Mouse (Mus musculus) embryo, embryonic 10 days (tissue): ENCODE measurements around the gene Tmem150b.

ENCODE experiments used
- DNase-seq: peaks from one replicate; pipeline ENCODE4 v3.0.0-alpha.2; 2015; ENCODE audit warnings: low spot score

The Tmem150b gene

DNA sequence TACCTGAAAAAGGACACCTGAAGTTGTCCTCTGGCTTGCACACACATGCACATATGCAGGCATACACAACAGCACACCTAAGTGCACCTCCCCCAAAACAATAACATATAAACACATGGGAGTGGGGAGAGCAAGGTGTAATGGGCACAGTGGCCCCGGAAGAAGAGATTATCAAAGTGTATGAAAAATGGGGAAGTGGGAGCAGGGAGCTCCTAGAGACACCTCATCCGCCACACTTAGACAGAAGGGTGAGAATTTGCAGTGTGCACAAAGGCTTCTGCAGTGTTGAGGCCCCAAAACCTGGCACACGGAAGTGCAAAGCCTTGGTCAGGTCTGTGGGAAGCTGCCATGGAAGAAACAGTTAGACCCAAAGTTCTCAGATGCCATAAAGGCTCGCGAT lies 6.0 kb upstream of the Tmem150b start:
- DNase-seq: no peak

DNA sequence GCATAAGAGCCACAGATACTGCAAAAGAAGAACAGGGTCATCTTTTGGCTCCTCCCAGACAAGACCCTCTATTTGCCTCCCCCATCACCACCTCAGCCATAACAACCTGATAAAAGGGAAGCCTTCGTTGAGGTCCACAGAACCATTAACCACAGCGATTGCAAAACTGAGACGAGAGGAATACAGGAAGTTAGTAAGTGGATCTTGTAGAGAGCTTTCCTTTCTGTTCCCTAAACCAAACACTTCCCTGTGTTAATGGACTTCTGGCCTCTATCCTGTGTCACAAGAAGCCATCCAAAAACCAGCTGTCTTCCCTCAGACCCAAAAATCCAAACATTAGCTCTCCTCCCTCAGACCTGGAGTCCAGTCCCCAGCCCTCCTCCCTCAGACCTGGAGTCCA lies 690 bp downstream of the Tmem150b start:
- DNase-seq: no peak

DNA sequence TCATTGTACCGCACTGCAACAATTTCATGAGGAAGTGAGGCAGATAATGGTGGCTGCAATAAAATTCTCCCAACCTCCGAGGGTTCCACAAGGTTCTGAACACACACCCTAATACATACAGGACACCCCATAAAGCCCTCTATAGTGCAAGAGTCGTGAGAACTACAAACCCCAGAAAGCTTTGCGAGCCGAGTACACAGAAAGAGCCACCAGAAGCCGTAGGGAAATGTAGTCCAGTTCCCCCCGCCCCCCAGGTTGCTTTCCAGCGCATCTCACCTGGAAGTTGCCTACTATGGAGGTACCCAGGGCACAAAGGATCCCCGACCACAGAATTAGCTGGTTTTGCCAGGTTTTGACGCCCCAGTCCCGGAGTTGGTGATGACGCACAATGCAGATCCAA lies 1.5 kb downstream of the Tmem150b start:
- no peak for DNase-seq

DNA sequence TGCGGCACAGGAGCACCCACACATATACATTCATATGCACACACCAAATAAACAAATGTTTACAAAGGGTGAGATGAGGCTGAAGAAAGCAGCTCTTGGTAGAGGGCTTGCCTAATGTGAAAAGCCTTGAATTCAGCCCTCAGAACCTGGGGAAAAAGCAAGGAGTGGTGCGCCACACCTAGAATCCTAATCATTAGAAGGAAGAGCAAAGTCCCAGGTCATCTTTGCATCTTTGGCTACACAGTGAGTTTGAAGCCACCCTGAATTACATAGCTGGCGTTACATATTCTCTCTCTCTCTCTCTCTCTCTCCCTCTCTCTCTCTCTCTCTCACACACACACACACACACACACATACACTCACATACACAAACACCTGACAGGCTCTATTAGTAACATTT lies 5.8 kb downstream of the Tmem150b start:
- DNase-seq: no peak

DNA sequence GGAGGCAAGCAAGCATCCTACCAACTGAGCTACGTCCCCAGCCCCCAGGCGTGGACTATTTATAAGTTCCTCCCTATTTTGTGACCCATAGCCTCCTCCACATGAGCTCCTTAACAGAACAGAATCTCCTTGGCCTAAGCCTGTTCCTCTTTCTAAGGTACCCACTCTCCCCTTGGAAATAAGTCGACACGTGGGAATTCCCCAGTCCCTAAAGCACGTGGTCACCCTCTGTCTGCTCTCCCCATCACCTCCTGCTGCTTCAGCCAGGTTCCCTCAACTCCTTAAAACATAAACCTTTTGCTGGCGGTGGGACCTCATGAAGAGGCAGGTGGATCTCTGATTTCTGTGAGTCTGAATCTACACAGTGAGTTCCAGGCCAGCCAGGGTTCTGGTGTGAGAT lies 8.1 kb downstream of the Tmem150b start:
- DNase-seq: no peak

DNA sequence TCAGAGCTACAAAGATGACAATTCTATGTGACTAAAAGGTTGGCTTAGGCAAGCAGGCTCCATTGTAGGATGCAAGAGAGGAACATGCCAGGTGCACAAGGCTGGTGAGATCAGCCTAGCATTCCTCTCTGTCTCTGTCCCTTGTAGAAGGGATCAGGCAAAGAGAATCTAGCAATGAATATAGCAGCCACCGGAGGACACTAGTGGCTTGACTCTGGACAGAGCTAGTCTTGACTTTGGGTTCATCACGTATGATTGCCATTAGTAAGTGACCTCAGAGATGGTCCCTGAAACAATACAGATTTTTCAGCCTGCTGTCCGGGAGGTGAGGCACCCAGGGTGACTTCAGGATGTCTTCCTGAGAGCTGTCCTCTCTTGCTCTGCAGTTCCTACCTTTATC lies 12.5 kb downstream of the Tmem150b start:
- DNase-seq: no peak

DNA sequence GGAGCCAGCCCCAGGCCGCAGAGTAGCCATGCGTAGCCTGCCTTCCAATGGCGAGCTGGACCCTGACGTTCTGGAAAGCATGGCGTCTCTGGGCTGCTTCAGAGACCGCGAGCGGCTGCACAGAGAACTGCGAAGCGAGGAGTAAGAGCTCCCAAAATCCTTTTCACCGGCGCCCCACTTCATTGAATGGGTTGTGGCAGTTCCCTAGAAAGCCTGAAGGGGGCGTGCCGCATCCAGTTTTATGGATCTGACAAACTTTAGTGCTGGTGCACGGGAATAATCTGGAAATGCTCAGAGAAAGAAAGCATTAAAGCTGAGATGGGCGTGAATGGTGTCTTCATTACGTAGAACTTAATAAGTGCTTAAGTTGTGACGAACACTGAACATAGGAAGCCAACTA lies 20.0 kb downstream of the Tmem150b start:
- peak; percentile 62 for DNase-seq

DNA sequence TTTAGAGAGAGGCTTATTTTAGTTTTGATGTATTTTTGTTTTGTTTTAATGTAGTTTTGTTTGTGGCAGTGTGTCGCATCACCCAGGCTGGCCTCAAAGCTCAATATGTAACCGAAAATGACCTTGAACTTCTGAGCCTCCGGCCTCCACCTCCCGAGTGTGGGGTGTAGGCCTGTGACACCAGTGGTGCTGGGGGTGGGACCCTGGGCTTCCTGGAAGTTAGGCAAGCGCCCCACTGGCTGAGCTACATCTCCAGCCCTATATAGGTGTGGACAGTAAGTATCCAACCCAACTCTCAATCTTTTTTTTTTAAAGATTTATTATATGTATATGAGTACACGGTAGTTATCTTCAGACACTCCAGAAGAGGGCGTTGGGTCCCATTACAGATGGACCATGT lies 21.9 kb downstream of the Tmem150b start:
- no peak for DNase-seq

DNA sequence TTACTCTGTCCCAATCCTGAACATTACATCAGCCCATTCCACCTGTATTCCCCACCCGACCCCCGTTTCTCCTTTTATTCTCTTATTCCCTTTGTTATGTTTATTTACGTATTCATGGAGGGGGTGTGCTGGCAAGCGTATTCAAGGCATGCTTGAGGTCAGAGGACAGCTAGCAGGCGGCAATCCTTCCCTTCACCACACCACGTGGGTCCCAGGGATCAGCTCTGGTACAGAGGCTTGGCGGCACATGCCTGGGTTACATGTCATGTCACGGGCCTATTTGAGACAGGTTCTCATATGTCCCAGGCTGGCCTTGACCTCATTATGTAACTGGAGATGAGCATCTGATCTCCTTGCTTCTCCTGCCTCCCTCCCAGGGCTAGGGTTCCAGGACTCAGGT lies 22.7 kb downstream of the Tmem150b start:
- DNase-seq: peak; percentile 30

DNA sequence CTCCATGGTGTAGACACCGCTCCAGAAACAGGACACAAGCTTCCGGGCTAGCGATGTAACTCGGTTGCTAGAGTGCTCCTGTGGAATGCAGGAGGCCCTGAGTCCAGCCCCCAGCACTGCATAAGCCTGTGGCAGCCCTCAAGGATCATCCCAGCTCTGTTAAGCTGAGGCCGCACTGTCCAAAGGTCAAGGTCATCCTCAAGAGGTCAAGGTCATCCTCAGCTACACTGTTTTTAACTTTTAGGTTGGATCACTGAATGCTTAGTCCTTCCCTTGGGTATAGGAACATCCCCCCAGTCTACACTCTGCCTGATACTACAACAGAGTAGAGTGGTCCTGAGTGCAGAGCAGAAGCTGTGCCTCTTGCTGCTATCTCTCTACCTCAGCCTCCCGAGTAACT lies 32.0 kb downstream of the Tmem150b start:
- no peak for DNase-seq

DNA sequence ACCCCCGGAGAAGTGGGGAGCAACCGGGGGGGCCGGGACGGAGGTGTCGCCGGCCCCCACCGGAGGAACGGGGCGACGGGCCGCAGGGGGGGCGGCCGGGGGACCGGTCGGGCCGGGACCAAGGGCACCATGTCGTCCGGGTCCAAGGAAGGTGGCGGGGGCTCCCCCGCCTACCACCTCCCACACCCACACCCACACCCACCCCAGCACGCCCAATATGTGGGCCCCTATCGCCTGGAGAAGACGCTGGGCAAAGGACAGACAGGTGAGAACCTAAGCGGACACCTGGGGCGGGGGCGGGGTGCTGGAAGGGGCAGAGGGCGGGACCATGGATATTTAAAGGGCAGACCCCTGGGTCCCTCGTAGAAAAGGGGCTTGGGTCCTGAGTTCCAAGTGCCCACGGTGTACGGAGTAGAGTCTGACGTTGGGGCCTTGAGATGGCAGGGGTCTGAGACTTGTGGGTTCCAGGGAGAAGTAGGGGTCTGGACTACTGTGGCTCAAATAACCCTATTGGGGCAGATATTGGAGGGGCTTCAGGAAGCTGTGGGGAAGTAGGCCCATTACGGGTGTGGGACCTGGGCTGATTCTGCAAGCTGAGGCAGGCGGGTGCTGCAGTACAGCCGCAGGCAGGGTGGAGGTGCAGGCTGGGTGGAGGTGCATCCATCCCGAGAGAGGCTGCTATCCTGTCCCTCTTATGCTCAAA lies 33.9 kb downstream of the Tmem150b start:
- no peak for DNase-seq

DNA sequence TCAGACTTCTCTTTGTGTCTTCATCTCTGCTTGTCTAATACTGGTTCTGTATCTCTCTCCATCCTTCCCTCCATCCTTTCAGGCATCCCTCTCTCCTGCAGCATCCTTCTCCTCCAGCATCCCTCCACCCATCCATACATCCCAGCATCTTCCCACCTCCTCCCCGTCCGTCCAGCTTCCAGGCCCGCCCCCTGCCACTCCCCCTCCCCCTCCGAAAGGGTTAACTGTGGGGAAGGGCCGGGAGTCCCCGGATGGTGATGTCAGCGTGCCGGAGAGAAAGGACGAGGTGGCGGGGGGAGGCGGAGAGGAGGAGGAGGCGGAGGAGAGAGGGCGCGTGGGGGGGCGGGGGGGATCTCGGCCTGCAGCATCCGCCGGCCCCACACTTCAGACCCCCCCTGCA lies 34.7 kb downstream of the Tmem150b start, which contains the start of gene Brsk1:
Gene Brsk1, plus strand, starts transcription at position 218 of the 400 bp plus-strand sequence.
- DNase-seq: peak; percentile 88

DNA sequence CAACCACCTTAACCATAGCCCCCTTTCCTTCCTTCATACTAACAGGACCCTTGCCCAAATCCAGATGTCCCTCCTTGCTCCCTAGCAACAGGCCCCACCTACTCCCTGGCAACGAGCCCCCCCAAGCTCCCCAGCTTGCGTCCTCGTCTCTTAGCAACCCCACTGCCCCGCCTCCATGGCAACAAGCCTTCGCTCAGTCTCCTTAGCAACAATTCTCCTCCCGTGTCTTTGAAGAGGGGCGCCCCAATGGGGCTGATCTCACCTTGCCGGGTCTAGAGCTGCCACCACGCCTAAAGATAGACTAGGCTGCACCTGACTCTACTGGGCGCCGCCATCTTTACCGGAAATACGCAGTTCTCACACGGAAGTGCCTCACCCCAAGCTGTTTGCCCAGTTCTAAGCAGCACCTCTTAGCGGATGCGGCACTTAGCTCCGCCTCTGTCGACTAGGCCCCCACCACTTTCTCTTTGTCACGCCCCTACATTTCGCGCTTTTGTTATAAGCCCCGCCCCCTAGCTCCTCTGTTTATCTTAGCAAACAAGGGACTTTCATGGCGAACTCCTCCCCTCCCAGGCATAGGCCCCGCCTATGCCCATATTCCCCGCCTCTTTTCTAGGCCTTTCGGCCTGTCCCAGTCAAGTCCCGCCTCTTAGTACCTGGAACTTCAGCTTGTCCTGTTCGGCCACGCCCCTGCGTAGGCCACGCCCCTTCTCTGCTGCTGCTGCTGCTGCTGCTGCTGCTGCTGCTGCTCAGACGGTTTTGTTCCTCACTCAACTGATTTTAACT lies 40.2 kb downstream of the Tmem150b start, which contains the start of gene Hspbp1:
Gene Hspbp1, minus strand, starts transcription at position 437 of the 786 bp plus-strand sequence.
- peak; percentile 98 for DNase-seq

DNA sequence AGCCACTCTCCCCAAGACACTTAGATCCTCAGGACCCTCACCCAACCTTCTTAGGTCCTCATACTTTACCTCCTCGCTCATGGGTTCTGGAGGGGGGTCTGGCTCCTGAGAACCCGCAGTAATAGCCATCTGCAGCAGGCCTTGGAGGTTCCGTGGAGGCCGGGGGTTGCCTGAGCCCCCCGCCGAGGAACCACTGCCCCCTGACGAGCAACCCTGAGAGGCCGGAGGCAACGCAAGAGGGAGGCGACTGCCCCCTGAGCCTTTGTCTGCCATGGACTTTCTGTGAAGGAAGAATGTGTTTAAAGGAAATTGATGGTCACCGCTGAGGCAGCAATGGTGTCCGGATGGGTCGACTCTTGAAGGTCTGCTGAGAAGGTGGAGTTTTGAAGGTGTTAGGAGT lies 40.8 kb downstream of the Tmem150b start:
- DNase-seq: no peak

DNA sequence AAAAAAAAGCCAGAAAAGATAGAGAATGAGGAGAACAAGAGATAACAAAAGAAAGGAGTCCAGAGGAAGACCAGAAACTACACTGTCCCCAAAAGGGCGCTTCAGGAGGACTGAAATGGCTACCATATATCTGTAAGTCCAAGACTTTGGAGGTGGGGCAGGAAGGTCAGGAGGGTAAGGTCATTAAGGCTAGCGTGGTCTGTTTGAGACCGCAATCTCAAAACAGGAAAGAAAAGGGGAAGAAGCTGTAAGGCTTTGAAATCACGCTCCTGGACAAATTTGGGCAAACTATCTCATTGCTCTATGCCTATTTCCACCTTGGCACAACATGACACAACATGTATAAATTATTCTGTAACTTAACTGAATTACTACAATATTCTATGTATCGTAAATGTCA lies 41.7 kb downstream of the Tmem150b start:
- DNase-seq: no peak

DNA sequence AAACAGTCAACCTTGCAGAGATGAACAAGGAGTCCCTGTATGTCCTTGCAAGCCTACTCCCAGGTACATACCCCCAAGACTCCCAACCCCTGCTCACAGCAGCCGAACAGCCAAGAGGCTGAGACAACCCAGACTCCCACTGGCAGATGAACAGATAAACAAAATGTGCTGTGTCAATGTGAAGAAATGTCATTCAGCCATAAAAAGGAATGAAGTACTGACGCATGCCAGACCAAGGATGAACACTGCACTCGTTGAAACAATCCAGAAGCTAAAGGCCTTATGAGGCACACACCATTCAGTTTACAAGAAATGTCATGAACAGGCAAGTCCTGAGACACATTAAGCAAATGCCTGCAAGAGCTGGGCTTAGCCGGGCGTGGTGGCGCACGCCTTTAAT lies 49.8 kb downstream of the Tmem150b start:
- DNase-seq: no peak

DNA sequence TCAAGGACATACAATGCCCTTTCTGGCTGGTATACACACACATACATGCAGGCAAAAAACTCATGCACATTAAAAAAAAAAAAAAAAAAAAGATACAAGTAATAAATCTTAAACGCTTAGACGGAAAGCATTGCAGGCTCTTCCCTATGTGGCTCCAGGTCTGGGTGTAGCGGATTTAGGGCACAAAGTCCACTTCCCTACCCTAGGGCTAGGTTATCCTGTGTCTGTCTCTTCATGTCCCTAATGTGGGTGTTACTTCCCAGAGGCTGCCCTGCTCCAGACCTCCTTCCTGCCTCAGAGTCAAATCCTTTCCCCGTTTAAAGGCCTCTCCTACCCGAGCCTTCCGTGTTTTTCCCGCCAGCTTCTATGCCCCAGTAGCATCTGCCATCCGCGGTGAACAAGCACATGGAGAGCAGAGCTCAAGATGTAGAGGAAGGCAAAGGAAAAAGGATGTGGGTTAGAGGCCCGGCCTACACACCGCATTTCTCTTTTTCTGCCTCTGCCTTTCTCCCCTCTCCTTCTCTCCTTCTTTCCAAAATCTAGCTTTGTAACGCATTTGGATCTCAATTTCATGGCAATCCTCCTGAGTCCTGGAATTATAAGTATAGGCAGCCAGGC lies 50.8 kb downstream of the Tmem150b start:
- DNase-seq: no peak

DNA sequence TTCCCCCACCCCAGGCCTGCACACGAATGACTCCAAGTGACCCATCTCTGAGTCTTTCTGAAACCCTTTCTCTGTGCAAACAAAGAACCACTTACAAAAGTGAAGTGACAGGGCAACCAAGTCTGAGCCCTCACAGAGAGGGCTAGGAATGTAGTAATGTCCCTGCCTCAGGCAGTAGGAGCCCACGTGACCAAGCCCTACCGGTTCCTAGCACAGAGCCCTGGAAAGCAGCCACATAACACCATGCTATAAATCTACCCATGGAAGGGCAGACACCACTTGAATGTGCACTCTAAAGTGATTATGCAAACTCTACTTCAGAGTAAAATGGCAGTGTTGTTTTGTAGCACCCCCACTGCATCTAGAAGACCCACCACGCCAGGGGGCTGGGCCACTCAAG lies 53.1 kb downstream of the Tmem150b start:
- peak; percentile 21 for DNase-seq

DNA sequence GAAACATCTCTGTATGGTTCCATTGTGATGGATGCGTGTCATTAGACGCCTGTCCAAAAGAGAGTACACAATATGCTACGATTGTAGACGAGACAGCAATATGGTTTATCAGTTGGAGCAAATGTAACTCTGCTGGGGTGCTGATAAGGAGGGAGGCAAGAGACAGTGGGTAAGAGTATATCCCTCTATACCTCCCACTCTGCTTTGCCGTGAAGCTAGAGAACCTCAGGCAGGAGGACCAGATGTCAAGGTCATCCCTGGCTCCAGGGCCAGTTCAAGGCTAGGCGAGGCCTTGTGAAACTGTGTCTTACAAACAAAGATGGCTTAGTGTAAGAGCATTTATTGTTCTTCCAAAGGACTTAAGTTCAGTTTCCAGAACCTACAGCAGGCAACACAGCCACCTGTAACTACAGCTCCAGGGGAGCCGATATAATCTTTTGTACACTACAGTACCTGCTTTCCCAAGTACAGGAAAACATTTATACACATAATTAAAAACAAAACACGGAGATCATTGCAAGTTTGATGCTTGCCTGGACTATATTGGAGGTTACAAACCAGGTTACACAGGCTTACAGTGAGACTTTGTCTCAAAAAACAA lies 54.3 kb downstream of the Tmem150b start:
- DNase-seq: no peak

DNA sequence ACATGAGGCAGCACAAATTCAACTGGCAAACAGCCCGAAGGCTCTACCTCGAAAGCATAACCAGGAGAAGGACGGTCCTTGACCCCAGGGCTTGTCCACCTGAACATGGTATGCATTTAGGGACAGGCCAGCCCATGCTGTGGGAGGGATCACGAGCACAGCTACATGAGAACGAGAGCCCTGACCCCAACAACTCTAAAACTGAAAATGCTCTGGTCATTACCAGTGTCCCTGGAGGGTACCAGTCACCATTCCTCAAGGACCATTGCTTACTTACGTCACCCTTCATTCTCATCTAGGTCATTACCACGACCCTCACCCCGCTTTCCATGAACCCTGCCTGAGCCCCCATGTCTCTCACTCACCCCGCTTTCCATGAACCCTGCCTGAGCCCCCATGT lies 55.9 kb downstream of the Tmem150b start:
- no peak for DNase-seq

DNA sequence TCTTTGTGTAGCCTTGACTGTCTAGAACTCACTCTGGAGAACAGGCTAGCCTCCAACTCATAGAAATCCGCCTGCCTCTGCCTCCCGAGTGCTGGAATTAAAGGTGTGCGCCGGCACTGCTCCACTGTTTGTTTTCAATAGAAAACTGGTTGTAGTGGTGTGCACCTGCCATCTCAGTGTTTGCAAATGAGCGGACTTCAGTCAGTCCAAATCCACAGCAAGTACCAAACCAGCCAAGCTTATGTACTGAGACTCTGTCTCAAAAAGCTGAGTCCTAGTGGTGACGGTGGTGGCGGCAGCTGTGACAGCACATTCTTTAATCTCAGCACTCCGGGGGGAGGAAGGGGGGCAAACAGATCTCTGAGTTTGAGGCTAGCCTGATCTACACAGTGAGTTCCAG lies 56.5 kb downstream of the Tmem150b start:
- no peak for DNase-seq

DNA sequence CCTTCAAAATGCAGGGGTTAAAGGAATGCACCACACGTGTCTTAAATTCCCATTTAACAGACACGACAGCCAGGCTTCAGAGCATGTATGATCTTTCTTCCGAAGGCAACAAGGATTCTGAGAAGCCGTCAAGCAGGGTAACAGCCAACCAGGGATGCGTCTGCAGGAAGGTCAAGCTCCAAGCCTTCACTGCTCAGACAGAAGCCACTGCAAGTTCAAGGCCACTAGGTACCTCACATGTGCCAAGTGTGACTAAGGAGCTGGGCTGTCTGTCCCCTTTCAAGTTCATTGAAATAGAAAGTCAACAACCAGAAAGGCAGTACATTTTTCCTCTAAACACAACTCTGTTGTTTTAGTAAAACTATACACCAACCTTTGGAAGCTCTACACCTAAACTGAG lies 58.2 kb downstream of the Tmem150b start:
- no peak for DNase-seq

DNA sequence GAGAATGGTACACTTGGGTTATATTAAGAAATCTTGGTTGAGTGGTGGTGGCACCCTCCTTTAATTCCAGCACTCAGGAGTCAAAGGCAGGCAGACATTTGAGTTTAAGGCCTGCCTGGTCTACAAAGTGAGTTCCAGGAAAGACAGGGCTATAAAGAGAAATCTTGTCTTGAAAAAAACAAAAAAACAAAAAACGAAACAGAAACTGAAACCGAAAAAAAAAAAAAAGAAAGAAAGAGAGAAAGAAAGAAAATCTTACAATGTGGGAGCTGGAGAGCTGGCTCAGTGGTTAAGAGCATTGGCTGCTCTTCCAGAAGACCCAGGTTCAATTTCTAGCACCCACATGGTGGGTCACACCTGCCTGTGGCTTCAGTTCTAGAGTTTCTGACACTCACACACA lies 61.3 kb downstream of the Tmem150b start:
- DNase-seq: no peak
